Mouse (Mus musculus): Measurements from ENCODE around the gene Gm21981. TPM values are rescaled to one million over a fixed set of nuclear protein-coding genes. Genes with fewer than 3 reads are reported as not detected.

The Gm21981 gene
- total and polyA plus RNA-seq, 2 experiments from 2014 or later = 0.22 TPM; not detected in 1

DNA sequence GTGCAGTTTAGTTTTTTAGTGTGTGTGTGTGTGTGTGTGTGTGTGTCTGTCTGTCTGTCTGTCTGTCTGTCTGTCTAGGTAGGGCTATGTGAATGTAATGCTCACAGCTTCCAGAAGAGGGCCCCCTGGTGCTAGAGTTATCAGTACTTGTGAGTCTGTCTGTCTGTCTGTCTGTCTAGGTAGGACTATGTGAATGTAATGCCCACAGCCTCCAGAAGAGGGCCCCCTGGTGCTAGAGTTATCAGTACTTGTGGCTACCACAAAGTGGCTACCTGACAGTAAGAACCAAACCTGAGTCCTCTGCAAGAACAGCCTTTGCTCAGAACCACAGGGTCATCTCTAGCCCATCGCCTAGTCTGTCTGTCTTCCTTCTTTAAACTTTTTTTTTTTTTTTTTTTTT, 47.6 kb downstream of the Gm21981 start:
- Histone ChIP-seq H3K36me3 (replicated peaks; ENCODE audit: control insufficient read depth, insufficient read depth, low read length) (no peaks in the 10 kb centered on the region), H3K4me1 (ENCODE audit: control insufficient read depth, insufficient read depth) (no peaks in the 10 kb centered on the region), H3K9me3 (replicated peaks; ENCODE audit: control insufficient read depth, low read length) (no peaks in the 10 kb centered on the region), H3K27ac (ENCODE audit: low read depth) (no peak overlapping the region), H3K27me3 (ENCODE audit: control insufficient read depth, insufficient read depth, low read length) (no peaks in the 10 kb centered on the region), H3K9ac (replicated peaks; ENCODE audit: low read depth, low read length) (no peak overlapping the region), H3K4me3 (ENCODE audit: low read depth, low read length) (no peak overlapping the region), H3K4me2 (ENCODE audit: low read depth, low read length) (no peak overlapping the region)
- TF ChIP-seq EP300 (IDR thresholded peaks at IDR 0.05; ENCODE audit: low read depth) (no peak), CTCF (IDR thresholded peaks at IDR 0.05; ENCODE audit: low read depth) (peak; percentile 58)
- ATAC-seq (ENCODE audit: insufficient read depth, low read depth) = no peak
- peak; percentile 44 for DNase-seq (ENCODE audit: low spot score)
- WGBS = 88% methylated on average over 1 of the region's 1 CpGs

DNA sequence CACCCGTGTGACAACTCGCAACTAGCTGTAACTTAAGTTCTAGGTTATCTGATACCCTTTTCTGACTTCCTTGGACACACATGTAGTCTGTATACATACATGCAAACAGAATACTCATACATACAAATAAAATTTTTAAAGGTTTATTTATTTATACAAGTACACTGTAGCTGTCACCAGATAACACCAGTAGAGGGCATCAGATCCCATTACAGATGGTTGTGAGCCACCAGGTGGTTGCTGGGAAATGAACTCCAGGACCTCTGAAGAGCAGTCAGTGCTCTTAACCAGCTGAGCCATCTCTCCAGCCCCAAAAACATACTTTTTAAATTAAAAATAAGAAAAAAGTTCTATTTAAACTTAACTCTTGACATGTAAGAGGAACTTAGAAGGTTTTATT, 51.3 kb downstream of the Gm21981 start:
- H3K4me2 ChIP-seq (ENCODE audit: low read depth, low read length) = no peak overlapping the region
- H3K9me3 ChIP-seq (replicated peaks; ENCODE audit: control insufficient read depth, low read length) = no peaks in the 10 kb centered on the region
- DNase-seq (ENCODE audit: low spot score) = no peak
- no peaks in the 10 kb centered on the region for H3K36me3 ChIP-seq (replicated peaks; ENCODE audit: control insufficient read depth, insufficient read depth, low read length)
- WGBS = 96% methylated on average over 2 of the region's 2 CpGs
- no peak overlapping the region for H3K4me3 ChIP-seq (ENCODE audit: low read depth, low read length)
- no peak overlapping the region for H3K27ac ChIP-seq (ENCODE audit: low read depth)
- H3K27me3 ChIP-seq (ENCODE audit: control insufficient read depth, insufficient read depth, low read length) = no peaks in the 10 kb centered on the region
- ATAC-seq (ENCODE audit: insufficient read depth, low read depth) = no peak
- H3K4me1 ChIP-seq (ENCODE audit: control insufficient read depth, insufficient read depth) = no peaks in the 10 kb centered on the region
- no peak for TF ChIP-seq EP300 (IDR thresholded peaks at IDR 0.05; ENCODE audit: low read depth)
- TF ChIP-seq CTCF (IDR thresholded peaks at IDR 0.05; ENCODE audit: low read depth) = no peak
- H3K9ac ChIP-seq (replicated peaks; ENCODE audit: low read depth, low read length) = no peak overlapping the region

Other genes starting within 250 kb of the Gm21981 start
- 14.7 and 26.4 TPM in 2 replicates for gene Taf8, start 192.2 kb downstream of the Gm21981 start, total RNA-seq (2014; rRNA removed; ENCODE audit: low replicate concordance)
- 11.5 and 11.9 TPM in 2 replicates for gene Taf8, start 192.2 kb downstream of the Gm21981 start, polyA plus RNA-seq (2015; fragmentation: Nextera tagmentation; extraction: Ambion mirVana)
- gene Ccnd3, start 189.4 kb downstream of the Gm21981 start, total RNA-seq (2014; rRNA removed; ENCODE audit: low replicate concordance) = 231 and 248 TPM in 2 replicates
- gene Ccnd3, start 189.4 kb downstream of the Gm21981 start, polyA plus RNA-seq (2015; fragmentation: Nextera tagmentation; extraction: Ambion mirVana) = 180 and 187 TPM in 2 replicates
- 14.3 and 17.4 TPM in 2 replicates for gene Bysl, start 83.0 kb downstream of the Gm21981 start, total RNA-seq (2014; rRNA removed; ENCODE audit: low replicate concordance)
- gene Bysl, start 83.0 kb downstream of the Gm21981 start, polyA plus RNA-seq (2015; fragmentation: Nextera tagmentation; extraction: Ambion mirVana) = 15.8 and 19.9 TPM in 2 replicates
- 26.5 and 30.1 TPM in 2 replicates for gene Med20, start 82.9 kb downstream of the Gm21981 start, total RNA-seq (2014; rRNA removed; ENCODE audit: low replicate concordance)
- gene Med20, start 82.9 kb downstream of the Gm21981 start, polyA plus RNA-seq (2015; fragmentation: Nextera tagmentation; extraction: Ambion mirVana) = 21.8 and 26.3 TPM in 2 replicates
- 2.3 TPM in 1 of 2 replicates, not detected in the other for gene Gm20517, start 82.9 kb downstream of the Gm21981 start, total RNA-seq (2014; rRNA removed; ENCODE audit: low replicate concordance)
- 1.4 and 1.7 TPM in 2 replicates for gene Gm20517, start 82.9 kb downstream of the Gm21981 start, polyA plus RNA-seq (2015; fragmentation: Nextera tagmentation; extraction: Ambion mirVana)
- 3.5 and 10.8 TPM in 2 replicates for gene Usp49, start 63.8 kb downstream of the Gm21981 start, total RNA-seq (2014; rRNA removed; ENCODE audit: low replicate concordance)
- 1.4 TPM in 2 replicates for gene Usp49, start 63.8 kb downstream of the Gm21981 start, polyA plus RNA-seq (2015; fragmentation: Nextera tagmentation; extraction: Ambion mirVana)
- 141 and 171 TPM in 2 replicates for gene Tomm6, start 6.1 kb downstream of the Gm21981 start, total RNA-seq (2014; rRNA removed; ENCODE audit: low replicate concordance)
- gene Tomm6, start 6.1 kb downstream of the Gm21981 start, polyA plus RNA-seq (2015; fragmentation: Nextera tagmentation; extraction: Ambion mirVana) = 334 and 345 TPM in 2 replicates
- gene Frs3, start 5.4 kb downstream of the Gm21981 start, total RNA-seq (2014; rRNA removed; ENCODE audit: low replicate concordance) = 6.1 and 18.9 TPM in 2 replicates
- 3.7 and 4.2 TPM in 2 replicates for gene Frs3, start 5.4 kb downstream of the Gm21981 start, polyA plus RNA-seq (2015; fragmentation: Nextera tagmentation; extraction: Ambion mirVana)
- 9.9 TPM in 1 of 2 replicates, not detected in the other for gene Prickle4, start 281 bp upstream of the Gm21981 start, total RNA-seq (2014; rRNA removed; ENCODE audit: low replicate concordance)
- gene Prickle4, start 281 bp upstream of the Gm21981 start, polyA plus RNA-seq (2015; fragmentation: Nextera tagmentation; extraction: Ambion mirVana) = 0.36 and 0.93 TPM in 2 replicates
- 0.35 TPM in 1 of 2 replicates, not detected in the other for gene Pgc, start 32.4 kb upstream of the Gm21981 start, total RNA-seq (2014; rRNA removed; ENCODE audit: low replicate concordance)
- not detected in 2 replicates for gene Pgc, start 32.4 kb upstream of the Gm21981 start, polyA plus RNA-seq (2015; fragmentation: Nextera tagmentation; extraction: Ambion mirVana)
- 42.4 and 57.5 TPM in 2 replicates for gene Tfeb, start 42.6 kb upstream of the Gm21981 start, total RNA-seq (2014; rRNA removed; ENCODE audit: low replicate concordance)
- gene Tfeb, start 42.6 kb upstream of the Gm21981 start, polyA plus RNA-seq (2015; fragmentation: Nextera tagmentation; extraction: Ambion mirVana) = 26.9 and 27.9 TPM in 2 replicates
- gene Mdfi, start 140.2 kb upstream of the Gm21981 start, total RNA-seq (2014; rRNA removed; ENCODE audit: low replicate concordance) = 64.6 and 68.2 TPM in 2 replicates
- 6.2 and 6.7 TPM in 2 replicates for gene Mdfi, start 140.2 kb upstream of the Gm21981 start, polyA plus RNA-seq (2015; fragmentation: Nextera tagmentation; extraction: Ambion mirVana)
- gene Foxp4, start 230.2 kb upstream of the Gm21981 start, total RNA-seq (2014; rRNA removed; ENCODE audit: low replicate concordance) = 14.2 and 21.0 TPM in 2 replicates
- 3.3 and 4.1 TPM in 2 replicates for gene Foxp4, start 230.2 kb upstream of the Gm21981 start, polyA plus RNA-seq (2015; fragmentation: Nextera tagmentation; extraction: Ambion mirVana)

Measured in heart, postnatal 0 days (tissue).